Mouse (Mus musculus) heart, adult 18-20 months (tissue): Measurements from ENCODE around the gene Mxi1. TPM values are rescaled to one million over a fixed set of nuclear protein-coding genes. Genes with fewer than 3 reads are reported as not detected.
A peak's percentile ranks its signal among the peaks of the same experiment; 100 is the strongest.

ENCODE experiments used
- DNase-seq, 2 experiments: peaks; one replicate each; pipeline ENCODE4 v3.0.0; 2021 to 2022; ENCODE audit warnings: mixed read lengths in 1 of 2
- total RNA-seq, 2 experiments: library from RNA; stranded (reverse); gene quantifications; 2 replicates each; pipeline ENCODE4 v1.2.3; 2021

Mxi1 gene
- total RNA-seq, 2 experiments from 2014 or later: 37.8 to 42.7 TPM

DNA sequence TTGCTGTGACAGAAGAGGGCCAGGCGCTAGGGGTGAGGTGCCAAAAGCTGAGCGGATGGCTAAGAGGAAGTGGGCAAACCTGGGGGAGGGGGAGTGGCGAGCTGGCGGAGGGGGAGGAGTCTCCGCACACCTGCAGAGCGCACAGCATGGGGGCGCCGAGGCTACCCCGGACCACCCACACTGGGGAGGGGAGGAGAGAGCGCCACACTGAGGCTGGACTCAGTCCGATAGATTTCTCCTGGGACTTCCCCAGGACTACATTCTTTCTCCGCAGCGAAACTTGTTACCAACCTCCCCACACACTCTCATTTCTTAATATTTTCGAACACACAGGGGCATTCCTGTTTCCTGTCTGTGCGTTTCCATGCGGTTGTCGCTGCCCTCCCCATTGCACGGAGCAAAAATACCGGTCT, 113.0 kb downstream of the Mxi1 start:
- DNase-seq: peak in 1 of 2 experiments; percentile 32

DNA sequence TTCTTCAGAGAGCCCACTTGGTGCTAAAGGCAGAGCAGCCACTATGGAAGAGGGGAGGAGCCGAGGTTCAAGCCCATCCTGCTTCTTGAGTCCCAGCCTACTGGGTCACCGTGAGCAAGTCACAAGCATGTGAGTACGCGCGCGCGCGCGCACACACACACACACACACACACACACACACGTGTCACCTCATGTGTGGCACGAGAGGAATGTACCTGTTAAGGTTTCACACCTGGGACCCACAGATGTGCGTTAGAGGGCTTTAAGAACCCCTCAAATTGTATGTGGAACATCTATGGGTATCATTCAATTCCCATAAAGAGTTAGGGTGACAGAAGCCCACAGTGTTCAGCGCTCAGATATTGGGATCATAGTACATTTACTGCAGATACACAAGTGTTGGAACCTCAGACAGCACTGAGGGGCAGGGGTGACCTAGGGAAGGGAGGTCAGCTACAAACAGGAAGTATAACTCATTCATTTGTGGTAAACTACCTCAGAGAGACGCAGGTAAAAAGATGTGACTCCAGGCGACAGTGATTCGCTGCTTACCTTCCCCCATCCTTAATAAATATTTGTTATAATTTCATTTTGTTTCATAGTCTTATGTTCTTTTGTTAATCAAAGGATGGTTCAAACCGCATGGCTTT, 113.6 kb downstream of the Mxi1 start:
- DNase-seq: no peak

- peak; percentile 49 to 77 for DNase-seq
Measured at GRCm38 (mm10) chr19:53424629-53425028, 114.3 kb downstream of the Mxi1 start.

Other genes with a start within 250 kb of the Mxi1 start
- gene Add3, start 170.1 kb upstream of the Mxi1 start, total RNA-seq: 10 to 100 TPM; 44.3 to 52.5 TPM
- gene Gm10197, start 61.2 kb downstream of the Mxi1 start, total RNA-seq: not detected
- 10 to 100 TPM; 33.5 to 34.6 TPM for gene Smndc1, start 80.1 kb downstream of the Mxi1 start, total RNA-seq
- gene Dusp5, start 218.6 kb downstream of the Mxi1 start, total RNA-seq: 1 to 10 TPM; 3.3 to 4.2 TPM